Mouse (Mus musculus): ENCODE data around the gene AI854703.

DNA sequence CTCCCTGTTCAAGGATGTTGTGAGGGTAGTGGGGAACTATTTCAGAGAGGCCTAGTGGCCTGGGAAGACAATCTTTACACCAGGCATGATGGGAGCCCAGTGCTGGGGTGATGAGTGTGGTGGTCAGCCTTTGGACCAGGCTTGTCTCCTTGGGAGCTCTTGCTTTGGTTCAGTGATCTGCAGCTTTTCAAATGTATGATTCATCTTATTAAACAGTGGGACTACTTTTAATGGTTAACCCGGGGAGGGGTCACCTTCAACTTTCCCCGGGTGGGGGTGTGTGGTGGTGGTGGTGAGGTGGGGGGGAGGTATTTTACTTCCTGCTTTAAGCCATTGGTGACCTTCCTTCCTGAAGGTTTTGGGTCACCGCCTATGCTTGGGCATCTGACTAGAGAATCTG is 1.8 kb downstream of the AI854703 start:
- TF ChIP-seq CTCF (IDR thresholded peaks at IDR 0.05; ENCODE audit: control insufficient read depth, insufficient read depth, low read length) (no peak), POLR2A (IDR thresholded peaks at IDR 0.05; ENCODE audit: borderline replicate concordance, control insufficient read depth, low read depth, low read length) (no peak)
